Mouse (Mus musculus) limb, embryonic 13.5 days (tissue): ENCODE measurements around the gene Isg15. TPM values are rescaled to one million over a fixed set of nuclear protein-coding genes. Genes with fewer than 3 reads are reported as not detected.

ENCODE experiments used
- ATAC-seq: fragments of 200-750 bp; cut with Nextera tagmentation; 2 replicates; pipeline ENCODE4 v1.8.0; 2017; ENCODE audit warnings: low read depth, moderate number of reproducible peaks, moderate TSS enrichment; ENCODE audit not compliant: low FRiP score
- H3K27ac ChIP-seq: fragments of 300-500 bp; sonication (generic); 2 replicates; pipeline ENCODE4 v1.5.1; 2015; ENCODE audit warnings: inconsistent platforms, mild to moderate bottlenecking, moderate library complexity
- H3K27me3 ChIP-seq: fragments of 300-500 bp; sonication (generic); 2 replicates; pipeline ENCODE4 v1.6.1; 2015; ENCODE audit warnings: mild to moderate bottlenecking, inconsistent platforms
- H3K36me3 ChIP-seq: fragments of 300-500 bp; sonication (generic); 2 replicates; pipeline ENCODE4 v1.6.1; 2015; ENCODE audit warnings: inconsistent platforms, mild to moderate bottlenecking, moderate library complexity
- H3K4me1 ChIP-seq: fragments of 300-500 bp; sonication (generic); 2 replicates; pipeline ENCODE4 v1.6.1; 2015; ENCODE audit warnings: inconsistent platforms
- H3K4me2 ChIP-seq: fragments of 300-500 bp; sonication (generic); replicated peaks from 2 replicates; pipeline ENCODE4 v1.6.1; 2015; ENCODE audit warnings: inconsistent platforms, mild to moderate bottlenecking, moderate library complexity
- H3K4me3 ChIP-seq: fragments of 300-500 bp; sonication (generic); 2 replicates; pipeline ENCODE4 v1.5.1; 2015; ENCODE audit warnings: moderate library complexity, mild to moderate bottlenecking, inconsistent platforms
- H3K9ac ChIP-seq: fragments of 300-500 bp; sonication (generic); 2 replicates; pipeline ENCODE4 v1.6.1; 2015; ENCODE audit warnings: mild to moderate bottlenecking, inconsistent platforms
- H3K9me3 ChIP-seq: fragments of 300-500 bp; sonication (generic); 2 replicates; pipeline ENCODE4 v1.6.1; 2016; ENCODE audit warnings: inconsistent platforms
- WGBS: fragments of 180-500 bp; shearing (Covaris S2); methylation state at CpG from one replicate; pipeline ENCODE4 v1.1.7; 2015; 5-methylcytosine and 5-hydroxymethylcytosine counted together
- polyA plus RNA-seq: library from polyadenylated mRNA; unstranded; fragments of >200 nt; fragmentation: Nextera tagmentation; extraction: Ambion mirVana; gene quantifications from 2 replicates; pipeline ENCODE4 v1.2.1, GENCODE M21; 2015

Gene Isg15
- polyA plus RNA-seq: 1.5 and 2.4 TPM in 2 replicates

DNA sequence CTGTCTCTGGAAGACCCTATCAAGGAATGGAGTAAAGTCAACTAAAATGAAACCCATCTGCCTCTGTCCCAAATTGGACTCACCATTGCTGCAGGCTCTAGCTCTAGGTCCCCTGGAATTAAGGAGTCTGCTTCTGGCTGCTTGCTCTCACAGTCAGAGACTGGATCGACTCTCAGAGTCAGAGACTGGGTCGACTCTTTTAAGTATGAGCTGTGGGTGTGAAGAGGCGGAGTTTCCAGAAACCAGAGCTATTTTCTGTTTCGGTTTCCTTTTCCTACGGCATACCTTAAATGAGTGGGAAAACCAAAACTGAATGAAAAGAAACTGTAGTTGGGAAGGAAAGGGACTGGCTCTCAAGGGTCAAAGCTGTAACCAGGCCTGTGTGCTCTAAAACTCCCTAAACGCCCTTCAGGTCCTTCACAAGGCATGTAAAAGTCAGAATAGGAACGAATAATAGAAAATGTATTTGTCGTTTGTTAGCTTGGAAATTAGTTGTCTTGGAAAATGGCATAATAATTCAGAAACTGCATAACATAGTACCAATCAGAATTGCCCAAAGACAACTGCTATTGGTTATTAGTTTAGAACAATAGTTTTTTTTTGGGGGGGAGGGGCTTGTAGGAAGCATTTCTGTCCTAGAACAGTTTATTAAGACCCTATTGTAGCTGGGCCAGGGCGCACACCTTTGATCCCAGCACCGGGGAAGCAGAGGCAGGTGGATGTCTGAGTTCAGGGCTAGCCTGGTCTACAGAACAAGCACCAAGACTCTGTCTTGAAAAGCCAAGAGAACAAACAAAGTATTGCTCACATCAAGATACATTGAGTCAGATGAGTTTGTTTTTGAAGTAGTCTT lies at the start of gene Isg15:
Isg15 (minus strand) TSS at position 196 of the 853 bp plus-strand sequence.
- Histone ChIP-seq H3K9ac (0 out of 2 replicates have a peak within 1 kb of the TSS, but pooled peaks have one; percentile 13), H3K27me3 (peaks cover 37% of the 10 kb centered on the region), H3K27ac (no peak within 1 kb of the TSS), H3K4me1 (peaks cover 26% of the 10 kb centered on the region), H3K9me3 (no peaks in the 10 kb centered on the region), H3K36me3 (no peaks in the 10 kb centered on the region), H3K4me3 (no peak within 1 kb of the TSS), H3K4me2 (0 out of 2 replicates have a peak within 1 kb of the TSS, but pooled peaks have one; percentile 16)
- no peak for ATAC-seq
- 50% methylated on average over 10 of the region's 10 CpGs for WGBS

DNA sequence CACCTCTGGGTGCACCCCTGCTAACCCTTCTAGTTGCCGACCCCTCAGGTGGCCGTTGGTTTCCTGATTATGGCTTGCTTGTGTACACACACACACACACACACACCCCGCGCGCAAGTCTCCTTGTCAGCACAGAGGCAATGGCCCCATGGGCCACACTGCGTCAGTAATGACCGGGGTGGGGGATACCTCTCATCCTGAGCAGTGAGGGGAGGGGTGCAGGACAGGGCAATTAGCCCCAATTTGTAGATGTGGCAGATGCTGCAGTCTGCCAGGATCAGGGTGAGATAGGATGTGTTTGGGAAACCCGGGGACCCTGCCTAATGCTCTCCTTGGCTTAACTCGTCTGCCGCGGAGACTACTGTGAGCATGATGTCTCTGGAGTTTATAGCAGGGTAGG lies 48.9 kb upstream of the Isg15 start:
- no peak overlapping the region for H3K4me2 ChIP-seq
- peak overlapping the region; percentile 8; the same call in 1 of the 2 replicates for H3K9ac ChIP-seq
- peaks cover 48% of the 10 kb centered on the region for H3K36me3 ChIP-seq
- 0 out of 2 replicates have a peak, but pooled peaks have one; percentile 16 for ATAC-seq
- no peak overlapping the region for H3K27ac ChIP-seq
- H3K4me3 ChIP-seq: no peak overlapping the region
- WGBS: 50% methylated on average over 11 of the region's 11 CpGs
- peaks cover 37% of the 10 kb centered on the region for H3K27me3 ChIP-seq
- no peaks in the 10 kb centered on the region for H3K9me3 ChIP-seq
- H3K4me1 ChIP-seq: peaks cover 4% of the 10 kb centered on the region; the same call in 1 of the 2 replicates

DNA sequence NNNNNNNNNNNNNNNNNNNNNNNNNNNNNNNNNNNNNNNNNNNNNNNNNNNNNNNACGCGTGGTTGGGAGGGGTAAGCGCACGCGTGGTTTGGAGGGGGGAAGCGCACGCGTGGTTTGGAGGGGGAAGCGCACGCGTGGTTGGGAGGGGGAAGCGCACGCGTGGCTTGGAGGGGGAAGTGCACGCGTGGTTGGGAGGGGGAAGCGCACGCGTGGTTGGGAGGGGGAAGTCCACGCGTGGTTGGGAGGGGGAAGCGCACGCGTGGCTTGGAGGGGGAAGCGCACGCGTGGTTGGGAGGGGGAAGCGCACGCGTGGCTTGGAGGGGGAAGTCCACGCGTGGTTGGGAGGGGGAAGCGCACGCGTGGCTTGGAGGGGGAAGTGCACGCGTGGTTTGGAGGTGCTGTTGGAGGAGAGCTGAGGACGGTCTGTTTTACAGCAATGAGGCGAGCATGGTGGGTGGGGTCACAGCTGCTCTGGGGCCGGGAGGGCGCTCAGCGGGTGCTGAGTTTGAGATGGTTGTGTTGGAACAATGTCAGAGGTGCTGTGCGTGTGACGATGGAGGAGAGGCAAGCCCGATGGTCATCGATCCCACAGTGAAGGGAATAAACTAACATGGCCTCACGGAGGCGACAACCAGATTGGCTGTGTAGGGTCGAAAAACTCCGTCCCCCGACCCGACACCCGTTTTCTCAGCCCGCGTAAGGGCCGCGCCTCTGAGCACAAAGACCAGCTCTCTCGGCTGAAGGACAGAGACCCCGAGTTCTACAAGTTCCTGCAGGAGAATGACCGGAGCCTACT lies 36.2 kb upstream of the Isg15 start:
- WGBS: 22% methylated on average over 57 of the region's 60 CpGs
- Histone ChIP-seq H3K27ac (no peak overlapping the region), H3K4me3 (peak overlapping the region; percentile 90), H3K36me3 (peaks cover 61% of the 10 kb centered on the region), H3K27me3 (no peaks in the 10 kb centered on the region), H3K4me1 (peaks cover 15% of the 10 kb centered on the region), H3K9me3 (no peaks in the 10 kb centered on the region), H3K9ac (peak overlapping the region; percentile 77; the same call in 1 of the 2 replicates), H3K4me2 (peak overlapping the region; percentile 94)
- no peak for ATAC-seq

- Histone ChIP-seq H3K27me3 (no peaks in the 10 kb centered on the region), H3K36me3 (peaks cover 61% of the 10 kb centered on the region), H3K9ac (peak within 1 kb of the TSS; percentile 85), H3K4me2 (peak within 1 kb of the TSS; percentile 94), H3K4me1 (peaks cover 15% of the 10 kb centered on the region), H3K27ac (peak within 1 kb of the TSS; percentile 88), H3K4me3 (peak within 1 kb of the TSS; percentile 90), H3K9me3 (no peaks in the 10 kb centered on the region)
- WGBS: under 1% methylated on average over 90 of the region's 90 CpGs
- ATAC-seq: peak; percentile 92
Measured at GRCm38 (mm10) chr4:156235808-156236533, 35.4 kb upstream of the Isg15 start, which contains the start of gene Noc2l. Gene Noc2l, plus strand, starts transcription at chr4:156236010.

DNA sequence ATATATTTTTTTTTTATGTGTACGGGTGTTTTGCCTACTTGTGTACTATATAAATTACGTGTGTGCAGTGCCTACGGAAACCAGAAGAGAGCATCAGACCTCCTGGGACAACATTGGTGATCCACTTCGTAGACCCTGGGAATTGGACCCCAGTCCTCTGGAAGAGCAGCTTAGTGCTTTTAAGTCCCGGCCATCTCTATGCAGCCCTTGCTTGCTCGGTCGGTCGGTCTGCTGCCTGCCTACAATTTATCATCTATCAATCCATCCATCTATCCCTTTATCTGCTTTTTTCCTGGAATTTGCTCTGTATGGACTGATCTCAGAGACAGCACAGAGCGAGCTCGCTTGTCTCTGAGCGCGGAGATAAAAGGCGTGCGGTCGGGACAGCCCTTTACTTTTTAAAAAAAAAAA lies 34.7 kb upstream of the Isg15 start:
- H3K4me1 ChIP-seq: peaks cover 15% of the 10 kb centered on the region

GRCm38 (mm10) chr4:156234701-156235213 lies 34.1 kb upstream of the Isg15 start, which contains the start of gene Plekhn1:
Gene Plekhn1, minus strand, starts transcription at chr4:156234857.
- Histone ChIP-seq H3K36me3 (peaks cover 61% of the 10 kb centered on the region), H3K9ac (peak within 1 kb of the TSS; percentile 85), H3K4me1 (peaks cover 15% of the 10 kb centered on the region), H3K4me2 (peak within 1 kb of the TSS; percentile 94), H3K27me3 (no peaks in the 10 kb centered on the region), H3K27ac (peak within 1 kb of the TSS; percentile 88), H3K4me3 (peak within 1 kb of the TSS; percentile 90), H3K9me3 (no peaks in the 10 kb centered on the region)
- under 1% methylated on average over 38 of the region's 48 CpGs for WGBS
- peak; percentile 28; the same call in 1 of the 2 replicates for ATAC-seq

More for the DNA sequence above, 34.7 kb upstream of the Isg15 start:
- WGBS: under 1% methylated on average over 15 of the region's 15 CpGs
- Histone ChIP-seq H3K4me3 (peak overlapping the region; percentile 90), H3K9me3 (no peaks in the 10 kb centered on the region), H3K27ac (peak overlapping the region; percentile 88; the same call in 1 of the 2 replicates), H3K9ac (peak overlapping the region; percentile 60), H3K36me3 (peaks cover 61% of the 10 kb centered on the region), H3K27me3 (no peaks in the 10 kb centered on the region), H3K4me2 (peak overlapping the region; percentile 94)
- peak; percentile 17; the same call in 1 of the 2 replicates for ATAC-seq

DNA sequence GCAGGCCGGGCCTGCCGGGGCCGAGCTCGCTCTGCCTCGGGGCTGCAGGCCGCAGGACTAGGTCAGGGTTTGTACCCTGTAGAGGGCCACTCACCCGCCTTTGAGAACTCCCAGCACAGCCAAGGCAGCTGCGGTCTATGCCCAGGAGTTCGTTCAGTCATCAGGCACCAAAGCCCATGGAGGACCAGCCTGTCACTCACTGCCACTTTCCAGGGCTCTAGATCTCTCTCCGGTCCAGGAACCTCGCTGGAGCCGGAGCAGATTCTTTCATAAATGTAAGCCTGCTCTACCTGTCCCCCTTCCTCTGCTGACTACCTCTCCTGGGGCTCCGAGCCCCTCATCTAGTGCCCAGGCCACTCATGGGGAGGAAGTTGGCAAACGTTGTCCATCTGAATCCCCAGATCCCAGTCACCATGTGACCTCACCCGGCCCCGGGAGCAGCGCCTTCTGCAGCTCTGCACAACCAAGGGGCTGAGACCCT lies 33.4 kb upstream of the Isg15 start:
- WGBS: 2% methylated on average over 17 of the region's 17 CpGs
- H3K27ac ChIP-seq: peak overlapping the region; percentile 55; the same call in 1 of the 2 replicates
- H3K4me2 ChIP-seq: peak overlapping the region; percentile 94
- H3K9ac ChIP-seq: peak overlapping the region; percentile 85
- no peak for ATAC-seq
- H3K27me3 ChIP-seq: no peaks in the 10 kb centered on the region
- H3K36me3 ChIP-seq: peaks cover 61% of the 10 kb centered on the region
- peaks cover 15% of the 10 kb centered on the region for H3K4me1 ChIP-seq
- no peaks in the 10 kb centered on the region for H3K9me3 ChIP-seq
- peak overlapping the region; percentile 90 for H3K4me3 ChIP-seq

DNA sequence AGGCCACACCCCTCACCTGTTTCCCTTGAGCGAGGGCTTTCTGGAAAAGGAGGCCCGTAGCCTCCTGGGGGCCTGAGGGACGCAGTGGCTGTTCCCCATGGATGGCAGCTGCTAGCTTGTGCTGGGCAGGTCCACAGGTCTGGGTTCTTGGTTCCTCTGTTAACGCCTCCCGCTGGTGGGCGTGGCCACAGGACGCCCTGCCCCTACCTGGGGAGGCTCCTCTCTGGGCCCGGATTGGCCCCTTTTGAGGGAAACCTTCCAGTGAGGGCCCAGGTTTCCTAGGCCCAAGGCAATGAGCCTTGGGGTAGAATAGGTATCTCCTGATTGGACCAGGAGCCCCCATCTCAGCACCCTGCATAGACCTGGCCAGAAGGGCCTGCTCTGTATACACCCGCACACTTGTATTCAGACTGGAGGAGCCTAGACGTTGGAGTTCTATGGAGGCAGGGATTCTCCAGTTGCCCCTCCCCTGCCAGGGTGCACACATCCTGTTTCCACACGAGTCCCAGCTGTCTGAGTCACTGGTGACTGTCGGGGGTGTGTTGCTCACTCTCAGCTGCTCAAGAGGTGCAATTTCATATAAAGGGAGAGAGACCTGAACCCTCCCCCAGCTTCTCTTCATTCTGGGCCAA lies 27.9 kb upstream of the Isg15 start:
- H3K27ac ChIP-seq: no peak overlapping the region
- H3K4me2 ChIP-seq: peak overlapping the region; percentile 42
- peaks cover 17% of the 10 kb centered on the region for H3K4me1 ChIP-seq
- no peaks in the 10 kb centered on the region for H3K27me3 ChIP-seq
- peak overlapping the region; percentile 3; the same call in 1 of the 2 replicates for H3K4me3 ChIP-seq
- H3K9ac ChIP-seq: peak overlapping the region; percentile 35; the same call in 1 of the 2 replicates
- no peaks in the 10 kb centered on the region for H3K9me3 ChIP-seq
- ATAC-seq: peak; percentile 26; the same call in 1 of the 2 replicates
- peaks cover 50% of the 10 kb centered on the region for H3K36me3 ChIP-seq
- 24% methylated on average over 12 of the region's 12 CpGs for WGBS

DNA sequence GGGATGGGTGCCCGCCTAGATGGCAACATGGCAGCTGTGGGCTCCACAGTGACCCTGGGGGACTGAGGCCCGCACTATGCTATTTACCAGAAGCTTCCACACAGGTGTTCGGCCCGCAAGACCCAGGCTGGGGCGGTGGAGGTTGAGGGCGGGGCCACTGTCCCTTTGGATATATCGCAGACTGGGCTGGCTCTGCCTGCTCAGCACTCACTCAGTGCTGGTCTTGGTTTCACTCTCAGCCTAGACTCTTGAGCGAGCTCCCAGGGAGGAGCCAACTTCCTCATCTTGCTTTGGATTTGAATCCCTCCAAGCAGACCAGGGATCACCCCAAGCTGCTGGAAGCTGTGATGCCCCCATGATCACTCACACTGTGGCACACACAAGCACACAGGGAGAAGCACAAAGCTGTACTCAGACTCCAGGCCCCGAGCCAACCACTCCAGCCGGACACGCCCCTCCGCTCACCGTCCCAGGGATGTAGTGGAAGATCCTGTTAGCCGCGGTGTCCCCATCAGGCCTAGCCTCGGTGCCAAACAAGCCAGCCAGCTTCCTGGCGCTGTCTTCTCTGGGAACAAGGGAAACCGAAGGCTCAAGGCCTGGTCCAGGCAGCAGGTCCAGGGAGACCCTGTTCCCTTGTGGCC lies 27.3 kb upstream of the Isg15 start:
- Histone ChIP-seq H3K9me3 (no peaks in the 10 kb centered on the region), H3K36me3 (peaks cover 44% of the 10 kb centered on the region), H3K4me3 (peak overlapping the region; percentile 3; the same call in 1 of the 2 replicates), H3K27me3 (no peaks in the 10 kb centered on the region), H3K4me2 (peak overlapping the region; percentile 42), H3K27ac (no peak overlapping the region), H3K4me1 (peaks cover 12% of the 10 kb centered on the region), H3K9ac (peak overlapping the region; percentile 35; the same call in 1 of the 2 replicates)
- 25% methylated on average over 18 of the region's 18 CpGs for WGBS
- ATAC-seq: no peak

DNA sequence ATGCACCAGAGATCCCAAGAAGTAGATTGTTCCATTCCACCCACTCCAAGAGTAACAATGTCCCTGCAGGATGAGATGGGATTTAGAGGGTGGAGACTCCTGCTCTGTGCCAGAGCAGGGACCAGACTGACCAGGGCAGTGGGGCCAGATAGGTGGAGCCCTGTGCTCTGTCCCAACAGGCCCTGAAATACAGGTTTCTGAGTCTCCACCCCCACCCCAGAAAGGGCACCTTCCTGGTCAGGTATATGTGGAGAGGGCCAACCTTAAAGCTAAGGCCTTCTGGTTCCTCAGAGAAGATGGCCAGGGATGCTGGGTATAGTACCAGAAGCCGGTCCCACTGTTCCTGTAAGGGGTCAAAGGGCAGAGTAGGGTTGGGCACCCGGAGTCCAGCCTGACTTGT lies 23.7 kb upstream of the Isg15 start:
- no peak overlapping the region for H3K4me2 ChIP-seq
- no peak overlapping the region for H3K27ac ChIP-seq
- no peak overlapping the region for H3K9ac ChIP-seq
- H3K4me3 ChIP-seq: no peak overlapping the region
- H3K27me3 ChIP-seq: no peaks in the 10 kb centered on the region
- 78% methylated on average over 2 of the region's 2 CpGs for WGBS
- H3K9me3 ChIP-seq: no peaks in the 10 kb centered on the region
- ATAC-seq: no peak
- H3K4me1 ChIP-seq: peaks cover 12% of the 10 kb centered on the region
- peaks cover 18% of the 10 kb centered on the region for H3K36me3 ChIP-seq
